9 mouse cellular contexts compared by ENCODE assay signal in the genomic region with DNA sequence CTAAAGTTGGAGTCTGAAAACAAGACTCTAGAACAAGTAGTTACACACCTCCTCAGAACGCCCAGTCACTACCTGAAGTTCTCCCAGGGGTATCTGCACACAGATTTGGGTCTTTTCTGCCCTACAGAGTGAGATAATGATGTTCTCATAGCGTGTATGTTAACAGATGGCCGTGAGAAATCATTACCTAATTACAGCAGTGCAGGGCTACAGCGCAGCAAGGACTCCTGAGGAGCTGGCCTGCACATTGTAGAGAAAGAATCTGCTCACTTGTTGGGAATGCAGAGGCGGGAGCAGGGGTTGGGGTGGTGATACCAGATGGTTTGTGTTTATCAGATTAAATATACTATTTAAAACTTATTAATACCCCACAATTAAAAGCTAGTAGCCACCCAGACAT. TPM values are rescaled to one million over a fixed set of nuclear protein-coding genes. Genes with fewer than 3 reads are reported as not detected.
DNase-seq lines count a peak whose midpoint lies in the region; ATAC-seq and TF ChIP-seq lines count a peak whose summit lies in the region.
"Had no signal": no experiment of that assay in that cellular context is flagged by ENCODE, and none has a peak within 500 bp of the region (broad histone marks: within the 10 kb centered on the region; RNA-seq: fewer than 3 reads in every experiment).

No protein-coding gene starts in this region.

- peak; percentile 78 for ATAC-seq in hindbrain, postnatal 0 days
- ATAC-seq in hindbrain, embryonic 11.5 days (ENCODE audit: low FRiP score) = no peak
- ATAC-seq in lung, embryonic 15.5 days (ENCODE audit: borderline replicate concordance, extremely low read depth, low FRiP score, low TSS enrichment) = peak; percentile 40; the same call in 1 of the 2 replicates
- ATAC-seq in liver, postnatal 0 days = no peak

- H3K9me3 ChIP-seq in hindbrain, postnatal 0 days (ENCODE audit: low read length) = no peaks in the 10 kb centered on the region
- H3K9me3 ChIP-seq in hindbrain, embryonic 11.5 days (ENCODE audit: control insufficient read depth, low read length) = no peaks in the 10 kb centered on the region
- H3K9me3 ChIP-seq in lung, embryonic 15.5 days = no peaks in the 10 kb centered on the region
- H3K9me3 ChIP-seq in liver, postnatal 0 days (ENCODE audit: low read length) = no peaks in the 10 kb centered on the region

- H3K9ac ChIP-seq in hindbrain, postnatal 0 days (replicated peaks; ENCODE audit: low read length) = no peak overlapping the region
- no peak overlapping the region for H3K9ac ChIP-seq in hindbrain, embryonic 11.5 days (ENCODE audit: low read depth, low read length)
- H3K9ac ChIP-seq in lung, embryonic 15.5 days = no peak overlapping the region
- H3K9ac ChIP-seq in liver, postnatal 0 days (replicated peaks) = no peak overlapping the region
- H3K9ac ChIP-seq: liver, embryonic 14.5 days had no signal

- WGBS in hindbrain, postnatal 0 days = 45% methylated on average over 5 of the region's 5 CpGs
- WGBS in hindbrain, embryonic 11.5 days = 66% methylated on average over 5 of the region's 5 CpGs
- WGBS in lung, embryonic 15.5 days = 43% methylated on average over 5 of the region's 5 CpGs
- WGBS in liver, postnatal 0 days (ENCODE audit: insufficient replicate concordance) = 78% methylated on average over 5 of the region's 5 CpGs

- TF ChIP-seq CTCF in hindbrain, postnatal 0 days (IDR thresholded peaks at IDR 0.05; ENCODE audit: low read depth) = no peak
- no peak for TF ChIP-seq CTCF in liver, postnatal 0 days (IDR thresholded peaks at IDR 0.05; ENCODE audit: low read depth)

- no peaks in the 10 kb centered on the region for H3K27me3 ChIP-seq in hindbrain, postnatal 0 days (ENCODE audit: insufficient read depth, low read length)
- H3K27me3 ChIP-seq in hindbrain, embryonic 11.5 days (ENCODE audit: control insufficient read depth, insufficient read depth, low read length) = no peaks in the 10 kb centered on the region
- H3K27me3 ChIP-seq in lung, embryonic 15.5 days = no peaks in the 10 kb centered on the region
- H3K27me3 ChIP-seq in liver, postnatal 0 days (ENCODE audit: insufficient read depth, low read length) = no peaks in the 10 kb centered on the region

- H3K27ac ChIP-seq in hindbrain, postnatal 0 days = peak overlapping the region; percentile 37; the same call in 1 of the 2 replicates
- no peak overlapping the region for H3K27ac ChIP-seq in hindbrain, embryonic 11.5 days (ENCODE audit: low read depth, low read length)
- H3K27ac ChIP-seq in lung, embryonic 15.5 days = peak overlapping the region; percentile 95
- no peak overlapping the region for H3K27ac ChIP-seq in liver, postnatal 0 days (ENCODE audit: low read depth)
- H3K27ac ChIP-seq: liver, embryonic 14.5 days had no signal

- no peaks in the 10 kb centered on the region for H3K36me3 ChIP-seq in hindbrain, postnatal 0 days (ENCODE audit: insufficient read depth, low read length)
- H3K36me3 ChIP-seq in hindbrain, embryonic 11.5 days (ENCODE audit: control insufficient read depth, insufficient read depth, low read length) = no peaks in the 10 kb centered on the region
- H3K36me3 ChIP-seq in lung, embryonic 15.5 days = no peaks in the 10 kb centered on the region
- H3K36me3 ChIP-seq in liver, postnatal 0 days (replicated peaks; ENCODE audit: insufficient read depth, low read length) = no peaks in the 10 kb centered on the region

- peak; percentile 56 for DNase-seq in hindbrain, postnatal 0 days (ENCODE audit: low spot score)
- DNase-seq in hindbrain, embryonic 11.5 days (ENCODE audit: low spot score) = no peak
- DNase-seq in brain, adult 2 months (ENCODE audit: low read depth, low spot score) = peak; percentile 66
- peak; percentile 48 to 49 for DNase-seq in cerebellum, postnatal 25 days
- no peak for DNase-seq in liver, postnatal 0 days
- DNase-seq in adrenal gland, postnatal 4 days (ENCODE audit: low spot score in 2 of 2) = no peak
- DNase-seq in thymus, postnatal 0 days (ENCODE audit: low spot score) = no peak

- no peak for TF ChIP-seq EP300 in liver, postnatal 0 days (IDR thresholded peaks at IDR 0.05; ENCODE audit: low read depth)

- no peak overlapping the region for H3K4me2 ChIP-seq in hindbrain, postnatal 0 days (ENCODE audit: low read depth, low read length)
- H3K4me2 ChIP-seq in hindbrain, embryonic 11.5 days (replicated peaks; ENCODE audit: low read depth, low read length) = no peak overlapping the region
- H3K4me2 ChIP-seq in lung, embryonic 15.5 days = no peak overlapping the region
- no peak overlapping the region for H3K4me2 ChIP-seq in liver, postnatal 0 days (ENCODE audit: low read depth, low read length)

- no peaks in the 10 kb centered on the region for H3K4me1 ChIP-seq in hindbrain, postnatal 0 days (ENCODE audit: insufficient read depth, low read length)
- no peaks in the 10 kb centered on the region for H3K4me1 ChIP-seq in hindbrain, embryonic 11.5 days (replicated peaks; ENCODE audit: control insufficient read depth, insufficient read depth, low read length)
- peaks cover 27% of the 10 kb centered on the region for H3K4me1 ChIP-seq in lung, embryonic 15.5 days
- peaks cover 2% of the 10 kb centered on the region; the same call in 1 of the 2 replicates for H3K4me1 ChIP-seq in liver, postnatal 0 days (ENCODE audit: insufficient read depth)

- no peak overlapping the region for H3K4me3 ChIP-seq in hindbrain, postnatal 0 days (ENCODE audit: low read length)
- no peak overlapping the region for H3K4me3 ChIP-seq in hindbrain, embryonic 11.5 days (ENCODE audit: low read depth, low read length)
- no peak overlapping the region for H3K4me3 ChIP-seq in lung, embryonic 15.5 days
- no peak overlapping the region for H3K4me3 ChIP-seq in liver, postnatal 0 days (ENCODE audit: low read depth, low read length)

RNA-seq across cellular contexts. Expression of gene Tes3-ps, which starts 12.6 kb away (rescaled TPM):
- total RNA-seq in hindbrain, postnatal 0 days (2014; rRNA removed) = 0.14 and 0.16 TPM in 2 replicates
- 0.51 and 0.64 TPM in 2 replicates for polyA plus RNA-seq in hindbrain, postnatal 0 days (2015; fragmentation: Nextera tagmentation; extraction: Ambion mirVana)
- 0.65 and 0.71 TPM in 2 replicates for polyA plus RNA-seq in hindbrain, embryonic 11.5 days (2014; fragmentation: Nextera tagmentation; extraction: Ambion mirVana)
- 0.94 and 1.4 TPM in 2 replicates for polyA plus RNA-seq in lung, embryonic 15.5 days (2015; fragmentation: Nextera tagmentation; extraction: Ambion mirVana)
- polyA plus RNA-seq in liver, postnatal 0 days (2015; fragmentation: Nextera tagmentation; extraction: Ambion mirVana) = 0.47 TPM in 2 replicates
- total RNA-seq in adrenal gland, postnatal 4 days (2021) = 1 to 10 TPM; 1.1 to 1.9 TPM
- 0.77 and 1.4 TPM in 2 replicates for polyA plus RNA-seq in thymus, postnatal 0 days (2015; fragmentation: Nextera tagmentation; extraction: Ambion mirVana)

RNA-seq across cellular contexts. Expression of gene Ecm2, which starts 24.1 kb away (rescaled TPM):
- total RNA-seq in hindbrain, postnatal 0 days (2014; rRNA removed) = 2.6 and 4.6 TPM in 2 replicates
- polyA plus RNA-seq in hindbrain, postnatal 0 days (2015; fragmentation: Nextera tagmentation; extraction: Ambion mirVana) = 2.9 and 3.0 TPM in 2 replicates
- polyA plus RNA-seq in hindbrain, embryonic 11.5 days (2014; fragmentation: Nextera tagmentation; extraction: Ambion mirVana) = 1.1 and 1.2 TPM in 2 replicates
- 1.3 and 1.6 TPM in 2 replicates for polyA plus RNA-seq in lung, embryonic 15.5 days (2015; fragmentation: Nextera tagmentation; extraction: Ambion mirVana)
- 0.31 and 0.38 TPM in 2 replicates for polyA plus RNA-seq in liver, postnatal 0 days (2015; fragmentation: Nextera tagmentation; extraction: Ambion mirVana)
- 1 to 10 TPM; 6.1 to 6.3 TPM for total RNA-seq in adrenal gland, postnatal 4 days (2021)
- 0.60 and 0.79 TPM in 2 replicates for polyA plus RNA-seq in thymus, postnatal 0 days (2015; fragmentation: Nextera tagmentation; extraction: Ambion mirVana)

RNA-seq across cellular contexts. Expression of gene Ippk, which starts 59.5 kb away (rescaled TPM):
- total RNA-seq in hindbrain, postnatal 0 days (2014; rRNA removed) = 9.2 and 11.9 TPM in 2 replicates
- polyA plus RNA-seq in hindbrain, postnatal 0 days (2015; fragmentation: Nextera tagmentation; extraction: Ambion mirVana) = 10.2 and 10.8 TPM in 2 replicates
- polyA plus RNA-seq in hindbrain, embryonic 11.5 days (2014; fragmentation: Nextera tagmentation; extraction: Ambion mirVana) = 14.1 and 14.6 TPM in 2 replicates
- polyA plus RNA-seq in lung, embryonic 15.5 days (2015; fragmentation: Nextera tagmentation; extraction: Ambion mirVana) = 15.1 and 15.2 TPM in 2 replicates
- polyA plus RNA-seq in liver, postnatal 0 days (2015; fragmentation: Nextera tagmentation; extraction: Ambion mirVana) = 5.9 and 6.0 TPM in 2 replicates
- 10 to 100 TPM; 17.9 to 18.3 TPM for total RNA-seq in adrenal gland, postnatal 4 days (2021)
- polyA plus RNA-seq in thymus, postnatal 0 days (2015; fragmentation: Nextera tagmentation; extraction: Ambion mirVana) = 13.5 and 15.2 TPM in 2 replicates

Comparison
In these comparisons a context has a peak if more than half of its experiments do, and no peak if none do; other contexts are left out.
1. ATAC-seq: peak in hindbrain, postnatal 0 days (single experiment) and lung, embryonic 15.5 days (single experiment); none in hindbrain, embryonic 11.5 days (single experiment) and liver, postnatal 0 days (single experiment).
2. DNase-seq: peak in hindbrain, postnatal 0 days (single experiment), brain, adult 2 months (single experiment) and cerebellum, postnatal 25 days (2 of 2); none in hindbrain, embryonic 11.5 days (single experiment), liver, postnatal 0 days (single experiment), adrenal gland, postnatal 4 days (0 of 2) and thymus, postnatal 0 days (single experiment).
3. H3K27ac ChIP-seq: peak in hindbrain, postnatal 0 days (single experiment) and lung, embryonic 15.5 days (single experiment); none in hindbrain, embryonic 11.5 days (single experiment) and liver, postnatal 0 days (single experiment).